Mouse (Mus musculus): ENCODE measurements around the gene Rflnb.

DNA sequence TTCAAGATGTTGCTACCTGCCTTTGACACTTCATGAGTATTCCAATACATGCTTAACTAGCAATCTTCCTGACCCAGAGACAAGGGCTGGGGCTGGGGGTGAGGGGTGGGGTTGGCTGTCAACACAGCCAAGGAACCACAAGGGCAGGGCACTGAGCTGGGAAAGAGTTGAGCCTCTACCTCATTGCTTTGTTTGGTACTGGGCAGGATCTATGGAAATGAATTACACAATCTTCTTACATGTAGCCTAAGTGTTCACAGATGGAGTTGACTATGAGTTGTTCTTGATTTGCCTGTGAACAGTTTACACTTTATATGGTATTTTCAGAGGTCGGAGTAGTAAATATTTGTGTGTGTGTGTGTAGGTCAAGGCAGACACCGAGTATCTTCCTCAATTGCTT is 33.3 kb upstream of the Rflnb start:
- TF ChIP-seq POLR2A (IDR thresholded peaks at IDR 0.05; ENCODE audit: extremely low read depth, insufficient read depth, low read length) (no peak), CTCF (IDR thresholded peaks at IDR 0.05; ENCODE audit: extremely low read depth, insufficient read depth, low read length) (no peak)
